Mouse (Mus musculus): Measurements from ENCODE around the gene Slc25a12.

- TF ChIP-seq GATA1 (IDR thresholded peaks at IDR 0.05; ENCODE audit: low read length) (no peak), TAL1 (IDR thresholded peaks at IDR 0.05; ENCODE audit: low read length) (no peak)
Observed at GRCm38 (mm10) chr2:71327715-71328114, 39.8 kb downstream of the Slc25a12 start.
